Mouse (Mus musculus) limb, embryonic 14.5 days (tissue): ENCODE data around the gene 2410137M14Rik. TPM values are rescaled to one million over a fixed set of nuclear protein-coding genes. Genes with fewer than 3 reads are reported as not detected.
"Not testable (repeated sequence)": the region's sequence is repeated elsewhere in the genome, so short reads cannot be mapped to it uniquely, and the experiment has no call there.

Source experiments
- ATAC-seq: fragments of 200-750 bp; cut with Nextera tagmentation; 2 replicates; pipeline ENCODE4 v1.8.0; 2017; ENCODE audit warnings: low read depth, moderate number of reproducible peaks, moderate TSS enrichment; ENCODE audit not compliant: low FRiP score
- DNase-seq: peaks from one replicate; pipeline ENCODE4 v3.0.0-alpha.2; 2015; ENCODE audit warnings: low spot score
- H3K27ac ChIP-seq: fragments of 300-500 bp; sonication (generic); replicated peaks from 2 replicates; pipeline ENCODE4 v1.5.1; 2014; ENCODE audit warnings: low read depth, mild to moderate bottlenecking, low read length, moderate library complexity, mixed read lengths
- H3K27me3 ChIP-seq: fragments of 300-500 bp; sonication (generic); 2 replicates; pipeline ENCODE4 v1.6.1; 2014; ENCODE audit warnings: low read length, mixed read lengths; ENCODE audit not compliant: control insufficient read depth, insufficient read depth
- H3K36me3 ChIP-seq: fragments of 300-500 bp; sonication (generic); 2 replicates; pipeline ENCODE4 v1.6.1; 2014; ENCODE audit warnings: mild to moderate bottlenecking, low read length, moderate library complexity, mixed read lengths; ENCODE audit not compliant: control insufficient read depth, insufficient read depth
- H3K4me1 ChIP-seq: fragments of 300-500 bp; sonication (generic); 2 replicates; pipeline ENCODE4 v1.6.1; 2014; ENCODE audit warnings: antibody characterized with exemption, low read length, mixed read lengths; ENCODE audit not compliant: control insufficient read depth, insufficient read depth
- H3K4me2 ChIP-seq: fragments of 300-500 bp; sonication (generic); replicated peaks from 2 replicates; pipeline ENCODE4 v1.6.1; 2014; ENCODE audit warnings: low read depth, mild to moderate bottlenecking, low read length, moderate library complexity; ENCODE audit not compliant: severe bottlenecking
- H3K4me3 ChIP-seq: fragments of 300-500 bp; sonication (generic); replicated peaks from 2 replicates; pipeline ENCODE4 v1.5.1; 2014; ENCODE audit warnings: low read length
- H3K9ac ChIP-seq: fragments of 300-500 bp; sonication (generic); 2 replicates; pipeline ENCODE4 v1.6.1; 2014; ENCODE audit warnings: mild to moderate bottlenecking, low read depth, low read length, moderate library complexity; ENCODE audit not compliant: severe bottlenecking
- H3K9me3 ChIP-seq: fragments of 300-500 bp; sonication (generic); 2 replicates; pipeline ENCODE4 v1.6.1; 2016; ENCODE audit warnings: low read length; ENCODE audit not compliant: control insufficient read depth
- POLR2A ChIP-seq: fragments of 200-500 bp; IDR thresholded peaks from 2 replicates; pipeline ENCODE4 v1.8.0; 2012; ENCODE audit warnings: inconsistent platforms, mild to moderate bottlenecking, moderate library complexity, borderline replicate concordance; ENCODE audit not compliant: insufficient read depth, insufficient read length; ENCODE audit errors: extremely low read depth
- WGBS: fragments of 180-500 bp; shearing (Covaris S2); extraction: QIAGEN DNeasy Blood & Tissue Kit; methylation state at CpG from one replicate; pipeline ENCODE4 v1.1.7; 2014; 5-methylcytosine and 5-hydroxymethylcytosine counted together
- polyA plus RNA-seq, 2 experiments: library from polyadenylated mRNA; depleted of rRNA in 1 of 2; stranded (reverse) in 1 of 2; unstranded in 1 of 2; fragments of >200 nt; fragmentation: Nextera tagmentation in 1 of 2; extraction: Ambion mirVana in 1 of 2; gene quantifications; 2 replicates each; pipeline versions ENCODE4 v1.2.1 to v1.2.3; 2012 to 2014

Gene 2410137M14Rik
- polyA plus RNA-seq, 2 experiments, result 0.53 TPM; not detected in 1

- no peak for TF ChIP-seq POLR2A
- ATAC-seq, result no peak
Observed at GRCm38 (mm10) chr17:37026425-37026824, 45.4 kb upstream of the 2410137M14Rik start.

DNA sequence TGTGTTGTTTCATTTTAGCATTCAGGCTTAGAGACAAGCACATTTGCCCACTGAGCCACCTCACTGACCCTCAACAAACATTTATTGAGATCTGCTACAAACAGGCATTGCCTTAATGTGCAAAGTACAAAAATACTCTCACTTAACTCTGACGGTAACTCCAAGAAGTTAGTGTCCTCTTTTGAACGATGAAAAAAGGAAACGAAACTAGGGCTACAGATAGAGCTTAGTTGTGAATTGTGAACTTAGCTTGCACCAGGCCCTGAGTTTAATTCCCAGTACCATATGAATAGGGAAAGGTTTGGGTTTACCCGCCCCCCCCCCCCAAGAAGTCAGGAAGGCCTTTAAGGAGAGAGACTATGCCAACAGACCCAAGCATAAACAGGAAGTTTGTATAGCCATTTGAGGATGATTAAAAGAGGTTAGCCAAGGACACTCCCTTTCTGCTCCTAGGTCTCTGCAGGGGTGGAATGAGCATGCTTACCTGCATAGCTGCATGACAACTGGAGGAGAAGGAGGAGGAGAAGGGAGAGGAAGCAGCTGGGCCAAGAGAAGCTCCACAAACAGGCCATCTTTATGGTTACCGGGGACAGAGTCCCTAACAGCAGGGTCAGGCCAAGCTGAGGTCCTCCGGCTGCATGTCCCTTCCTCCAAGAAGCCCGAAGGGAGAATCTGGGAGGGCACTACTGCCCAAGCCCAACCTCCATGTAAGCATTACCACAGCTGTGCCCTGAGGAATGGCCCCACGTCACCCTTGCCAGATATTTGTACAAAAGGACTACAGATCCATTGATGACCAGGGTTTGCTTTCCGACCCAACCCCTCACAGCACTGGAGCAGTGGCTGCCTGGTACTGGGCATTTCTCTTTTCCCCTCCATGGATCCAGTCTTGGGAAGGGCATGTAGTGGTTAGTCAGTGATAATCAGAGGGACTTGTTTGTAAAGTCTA is 41.9 kb upstream of the 2410137M14Rik start, which contains the start of gene Mog:
Gene Mog (minus strand): TSS at position 771 of the 949 bp plus-strand sequence.
- no peak for DNase-seq
- H3K27me3 ChIP-seq, result no peaks in the 10 kb centered on the region
- WGBS, result 69% methylated on average over 9 of the region's 9 CpGs
- no peak within 1 kb of the TSS for H3K4me3 ChIP-seq
- H3K9ac ChIP-seq, result no peak within 1 kb of the TSS
- H3K27ac ChIP-seq, result no peak within 1 kb of the TSS
- no peaks in the 10 kb centered on the region for H3K36me3 ChIP-seq
- TF ChIP-seq POLR2A, result no peak
- no peaks in the 10 kb centered on the region for H3K9me3 ChIP-seq
- 0 out of 2 replicates have a peak, but pooled peaks cover under 1% of the 10 kb centered on the region for H3K4me1 ChIP-seq
- no peak within 1 kb of the TSS for H3K4me2 ChIP-seq
- no peak for ATAC-seq

More at GRCm38 (mm10) chr17:37026425-37026824, 45.4 kb upstream of the 2410137M14Rik start:
- WGBS, result 77% methylated on average over 2 of the region's 2 CpGs
- H3K4me2 ChIP-seq, result no peak overlapping the region
- no peaks in the 10 kb centered on the region for H3K27me3 ChIP-seq
- 0 out of 2 replicates have a peak, but pooled peaks cover 6% of the 10 kb centered on the region for H3K4me1 ChIP-seq
- no peak overlapping the region for H3K9ac ChIP-seq
- H3K27ac ChIP-seq, result no peak overlapping the region
- no peak for DNase-seq
- no peaks in the 10 kb centered on the region for H3K9me3 ChIP-seq
- H3K36me3 ChIP-seq, result no peaks in the 10 kb centered on the region
- H3K4me3 ChIP-seq, result no peak overlapping the region

- H3K27ac ChIP-seq, H3K4me2 ChIP-seq, H3K4me1 ChIP-seq, H3K4me3 ChIP-seq, ATAC-seq, H3K27me3 ChIP-seq, H3K9me3 ChIP-seq, H3K9ac ChIP-seq, DNase-seq, H3K36me3 ChIP-seq: not testable (repeated sequence)
- 92% methylated on average over 5 of the region's 5 CpGs for WGBS
Observed at GRCm38 (mm10) chr17:37019242-37019641, 38.2 kb upstream of the 2410137M14Rik start.

GRCm38 (mm10) chr17:37018328-37018727 is 37.3 kb upstream of the 2410137M14Rik start:
- WGBS, result 83% methylated on average over 3 of the region's 3 CpGs
- H3K4me3 ChIP-seq, result no peak overlapping the region
- DNase-seq, result no peak
- ATAC-seq, result no peak
- no peak overlapping the region for H3K9ac ChIP-seq
- H3K9me3 ChIP-seq, result no peaks in the 10 kb centered on the region
- no peaks in the 10 kb centered on the region for H3K36me3 ChIP-seq
- no peak overlapping the region for H3K27ac ChIP-seq
- no peaks in the 10 kb centered on the region for H3K27me3 ChIP-seq
- no peak for TF ChIP-seq POLR2A
- no peaks in the 10 kb centered on the region for H3K4me1 ChIP-seq
- H3K4me2 ChIP-seq, result no peak overlapping the region

GRCm38 (mm10) chr17:37016333-37016732 is 35.3 kb upstream of the 2410137M14Rik start:
- Histone ChIP-seq H3K9ac (no peak overlapping the region), H3K27me3 (no peaks in the 10 kb centered on the region), H3K9me3 (no peaks in the 10 kb centered on the region), H3K4me1 (no peaks in the 10 kb centered on the region), H3K4me3 (no peak overlapping the region), H3K36me3 (no peaks in the 10 kb centered on the region), H3K4me2 (no peak overlapping the region), H3K27ac (no peak overlapping the region; the same call in 1 of the 2 replicates)
- DNase-seq (no peak), ATAC-seq (no peak)
- TF ChIP-seq POLR2A, result no peak
